Mouse (Mus musculus) splenic B cell, adult 2 months (primary cell): ENCODE results near the gene Fasn.
"Not testable (repeated sequence)": the region's sequence is repeated elsewhere in the genome, so short reads cannot be mapped to it uniquely, and the experiment has no call there.

Experiments
- DNase-seq: peaks from one replicate; pipeline ENCODE4 v3.0.0-alpha.2; 2011; ENCODE audit warnings: low read depth, low spot score
- H3K27me3 ChIP-seq: 2 replicates; pipeline ENCODE4 v1.6.1; 2012; ENCODE audit warnings: mild to moderate bottlenecking, low read length, moderate library complexity, mixed read lengths; ENCODE audit not compliant: control insufficient read depth, poor library complexity, insufficient read depth, severe bottlenecking
- H3K36me3 ChIP-seq: 2 replicates; pipeline ENCODE4 v1.6.1; 2012; ENCODE audit warnings: mild to moderate bottlenecking, low read length, moderate library complexity, mixed read lengths; ENCODE audit not compliant: control insufficient read depth, poor library complexity, insufficient read depth, severe bottlenecking

Gene Fasn

GRCm38 (mm10) chr11:120795756-120796613 is 28.4 kb downstream of the Fasn start, which contains the start of gene Dus1l:
Gene Dus1l (minus strand): TSS chr11:120796403.
- peak; percentile 97 for DNase-seq
- H3K27me3 ChIP-seq, result no peaks in the 10 kb centered on the region
- peaks cover 10% of the 10 kb centered on the region for H3K36me3 ChIP-seq

- H3K36me3 ChIP-seq, result peaks cover 21% of the 10 kb centered on the region
- H3K27me3 ChIP-seq, result no peaks in the 10 kb centered on the region
- DNase-seq, result no peak
Observed at GRCm38 (mm10) chr11:120792652-120793051, 31.7 kb downstream of the Fasn start.

- no peak for DNase-seq
- Histone ChIP-seq H3K27me3 (no peaks in the 10 kb centered on the region), H3K36me3 (peaks cover 24% of the 10 kb centered on the region)
Observed at GRCm38 (mm10) chr11:120789810-120790209, 34.5 kb downstream of the Fasn start.

- no peaks in the 10 kb centered on the region for H3K27me3 ChIP-seq
- DNase-seq, result no peak
- H3K36me3 ChIP-seq, result peaks cover 24% of the 10 kb centered on the region
Observed at GRCm38 (mm10) chr11:120789355-120789754, 35.0 kb downstream of the Fasn start.

GRCm38 (mm10) chr11:120788460-120788859 is 35.9 kb downstream of the Fasn start:
- not testable (repeated sequence) for H3K27me3 ChIP-seq, DNase-seq
- peaks cover 24% of the 10 kb centered on the region for H3K36me3 ChIP-seq

- Histone ChIP-seq H3K27me3 (no peaks in the 10 kb centered on the region), H3K36me3 (peaks cover 7% of the 10 kb centered on the region; the same call in 1 of the 2 replicates)
- no peak for DNase-seq
Observed at GRCm38 (mm10) chr11:120785145-120785544, 39.2 kb downstream of the Fasn start.

GRCm38 (mm10) chr11:120784064-120784791 is 40.1 kb downstream of the Fasn start, which contains the start of the genes Rfng and Gps1:
Gene Rfng (minus strand): TSS chr11:120784207.
Gene Gps1 (plus strand): TSS chr11:120784272.
- no peaks in the 10 kb centered on the region for H3K27me3 ChIP-seq
- peak; percentile 78 for DNase-seq
- peaks cover 5% of the 10 kb centered on the region; the same call in 1 of the 2 replicates for H3K36me3 ChIP-seq

GRCm38 (mm10) chr11:120783426-120784063 is 40.8 kb downstream of the Fasn start:
- Histone ChIP-seq H3K27me3 (no peaks in the 10 kb centered on the region), H3K36me3 (peaks cover 5% of the 10 kb centered on the region; the same call in 1 of the 2 replicates)
- no peak for DNase-seq

GRCm38 (mm10) chr11:120781361-120781760 is 43.0 kb downstream of the Fasn start:
- H3K27me3 ChIP-seq, H3K36me3 ChIP-seq, DNase-seq: not testable (repeated sequence)

- Histone ChIP-seq H3K36me3 (0 out of 2 replicates have a peak, but pooled peaks cover 1% of the 10 kb centered on the region), H3K27me3 (no peaks in the 10 kb centered on the region)
- no peak for DNase-seq
Observed at GRCm38 (mm10) chr11:120779876-120780275, 44.5 kb downstream of the Fasn start.

GRCm38 (mm10) chr11:120777123-120777522 is 47.2 kb downstream of the Fasn start:
- Histone ChIP-seq H3K27me3 (no peaks in the 10 kb centered on the region), H3K36me3 (0 out of 2 replicates have a peak, but pooled peaks cover 1% of the 10 kb centered on the region)
- DNase-seq, result no peak

- no peaks in the 10 kb centered on the region for H3K27me3 ChIP-seq
- no peaks in the 10 kb centered on the region for H3K36me3 ChIP-seq
- DNase-seq, result peak; percentile 93
Observed at GRCm38 (mm10) chr11:120775774-120776469, 48.4 kb downstream of the Fasn start.

GRCm38 (mm10) chr11:120773463-120774190 is 50.7 kb downstream of the Fasn start:
- Histone ChIP-seq H3K27me3 (no peaks in the 10 kb centered on the region), H3K36me3 (no peaks in the 10 kb centered on the region)
- no peak for DNase-seq
